Mouse (Mus musculus) ES-E14 (cell line): Measurements from ENCODE around the gene Capn1. TPM values are rescaled to one million over a fixed set of nuclear protein-coding genes. Genes with fewer than 3 reads are reported as not detected.

Source experiments
- DNase-seq: peaks from one replicate; pipeline ENCODE4 v3.0.0-alpha.2; 2013; ENCODE audit warnings: low read depth, low spot score
- H3K27ac ChIP-seq: 2 replicates; pipeline ENCODE4 v1.5.1; 2012; ENCODE audit warnings: low read depth, mild to moderate bottlenecking, low read length, moderate library complexity, mixed read lengths; ENCODE audit not compliant: poor library complexity, insufficient read depth, severe bottlenecking
- H3K36me3 ChIP-seq: 2 replicates; pipeline ENCODE4 v1.6.1; 2012; ENCODE audit warnings: mild to moderate bottlenecking, low read length, moderate library complexity, mixed read lengths; ENCODE audit not compliant: control insufficient read depth, poor library complexity, insufficient read depth, severe bottlenecking
- H3K4me1 ChIP-seq, 2 experiments: fragments of 150-350 bp in 1 of 2; sonication (generic) in 1 of 2; 2 replicates each; pipeline ENCODE4 v1.6.1; 2012; ENCODE audit warnings: low read length in 2 of 2, mild to moderate bottlenecking in 1 of 2, mixed read lengths in 1 of 2; ENCODE audit not compliant: control insufficient read depth in 2 of 2, insufficient read depth in 2 of 2, poor library complexity in 1 of 2
- H3K4me3 ChIP-seq, 2 experiments: fragments of 150-350 bp in 1 of 2; sonication (generic) in 1 of 2; 2 replicates each; pipeline ENCODE4 v1.5.1; 2012; ENCODE audit warnings: low read length in 2 of 2, low read depth in 1 of 2, mild to moderate bottlenecking in 1 of 2, mixed read lengths in 1 of 2; ENCODE audit not compliant: insufficient read depth in 1 of 2, poor library complexity in 1 of 2, severe bottlenecking in 1 of 2
- H3K9ac ChIP-seq: 2 replicates; pipeline ENCODE4 v1.6.1; 2012; ENCODE audit warnings: low read depth, mild to moderate bottlenecking, low read length, mixed read lengths; ENCODE audit not compliant: poor library complexity, insufficient read depth, severe bottlenecking
- H3K9me3 ChIP-seq: fragments of 150-350 bp; sonication (generic); 2 replicates; pipeline ENCODE4 v1.6.1; 2012; ENCODE audit warnings: low read depth, mild to moderate bottlenecking, low read length; ENCODE audit not compliant: control insufficient read depth, insufficient read depth
- CHD2 ChIP-seq: IDR thresholded peaks from 2 replicates; pipeline ENCODE4 v1.6.1; 2014; ENCODE audit warnings: mild to moderate bottlenecking, low read depth, low read length, inconsistent platforms
- HCFC1 ChIP-seq: IDR thresholded peaks from 2 replicates; pipeline ENCODE4 v1.6.1; 2012; ENCODE audit warnings: low read length, inconsistent platforms, borderline replicate concordance; ENCODE audit not compliant: insufficient read depth
- MAFK ChIP-seq: IDR thresholded peaks from 2 replicates; pipeline ENCODE4 v1.6.1; 2014; ENCODE audit warnings: mild to moderate bottlenecking, low read depth, low read length, inconsistent platforms; ENCODE audit not compliant: insufficient read depth
- ZC3H11A ChIP-seq: IDR thresholded peaks from 2 replicates; pipeline ENCODE4 v1.6.1; 2012; ENCODE audit warnings: low read depth, mild to moderate bottlenecking, inconsistent platforms, low read length, borderline replicate concordance
- ZNF384 ChIP-seq: IDR thresholded peaks from 2 replicates; pipeline ENCODE4 v1.6.1; 2012; ENCODE audit warnings: low read depth, low read length, inconsistent platforms
- in situ Hi-C, 2 experiments: fragments of 600-800 bp; cut with MboI; formaldehyde crosslinking; loops; one replicate each; pipeline ENCODE4 v1.15.1; 2025; ENCODE audit warnings: low sequenced_read_pairs in 2 of 2, inconsistent platforms in 1 of 2; ENCODE audit not compliant: unreplicated experiment in 2 of 2
- total RNA-seq: library from RNA; depleted of rRNA; stranded (reverse); fragments of 300-350 nt; gene quantifications from 2 replicates; pipeline ENCODE4 v1.2.3, GENCODE M21; 2012

The Capn1 gene
- total RNA-seq, 1 experiment: 20.4 TPM

GRCm38 (mm10) chr19:5954936-5955335 lies 60.8 kb downstream of the Capn1 start:
- H3K9me3 ChIP-seq: no peaks in the 10 kb centered on the region
- H3K4me1 ChIP-seq: peaks cover 0 to 12% of the 10 kb centered on the region in 2 experiments; a peak in 2 of 4 replicates
- no peak for DNase-seq
- in situ Hi-C loops: no loop called here
- no peak overlapping the region for H3K9ac ChIP-seq
- TF ChIP-seq CHD2: no peak
- no peak for TF ChIP-seq HCFC1
- TF ChIP-seq ZNF384: no peak
- no peak for TF ChIP-seq ZC3H11A
- TF ChIP-seq MAFK: no peak
- no peak overlapping the region for H3K4me3 ChIP-seq
- no peak overlapping the region for H3K27ac ChIP-seq
- peaks cover 69% of the 10 kb centered on the region for H3K36me3 ChIP-seq

- H3K4me1 ChIP-seq: peaks cover 0 to 12% of the 10 kb centered on the region in 2 experiments; a peak in 2 of 4 replicates
- H3K4me3 ChIP-seq: no peak overlapping the region
- TF ChIP-seq CHD2 (no peak), HCFC1 (no peak), MAFK (no peak), ZNF384 (no peak), ZC3H11A (no peak)
- peaks cover 72% of the 10 kb centered on the region for H3K36me3 ChIP-seq
- H3K27ac ChIP-seq: no peak overlapping the region
- DNase-seq: no peak
- in situ Hi-C loops: no loop called here
- H3K9ac ChIP-seq: no peak overlapping the region
- no peaks in the 10 kb centered on the region for H3K9me3 ChIP-seq
Measured at GRCm38 (mm10) chr19:5954031-5954710, 61.5 kb downstream of the Capn1 start.

GRCm38 (mm10) chr19:5953201-5953770 lies 62.4 kb downstream of the Capn1 start:
- Histone ChIP-seq H3K27ac (no peak overlapping the region), H3K9me3 (no peaks in the 10 kb centered on the region), H3K9ac (no peak overlapping the region), H3K4me1 (peaks cover 0 to 12% of the 10 kb centered on the region in 2 experiments; a peak in 2 of 4 replicates), H3K36me3 (peaks cover 74% of the 10 kb centered on the region), H3K4me3 (no peak overlapping the region)
- DNase-seq: no peak
- in situ Hi-C loops: no loop called here
- TF ChIP-seq CHD2: no peak
- TF ChIP-seq HCFC1: no peak
- TF ChIP-seq ZC3H11A: no peak
- TF ChIP-seq MAFK: no peak
- no peak for TF ChIP-seq ZNF384

GRCm38 (mm10) chr19:5952071-5952691 lies 63.5 kb downstream of the Capn1 start:
- Histone ChIP-seq H3K9me3 (no peaks in the 10 kb centered on the region), H3K4me1 (peaks cover 0 to 12% of the 10 kb centered on the region in 2 experiments; a peak in 2 of 4 replicates), H3K9ac (no peak overlapping the region), H3K36me3 (peaks cover 77% of the 10 kb centered on the region), H3K27ac (no peak overlapping the region), H3K4me3 (no peak overlapping the region)
- in situ Hi-C loops: no loop called here
- TF ChIP-seq ZC3H11A (no peak), HCFC1 (no peak)
- DNase-seq: no peak
